Mouse (Mus musculus) adrenal gland, adult (tissue): ENCODE data around the gene Zbtb37.

ENCODE experiments used
- DNase-seq, 2 experiments: peaks; one replicate each; pipeline ENCODE4 v3.0.0; 2022 to 2023; ENCODE audit warnings: low spot score in 1 of 2; ENCODE audit not compliant: inconsistent age in 2 of 2

Zbtb37 gene

DNA sequence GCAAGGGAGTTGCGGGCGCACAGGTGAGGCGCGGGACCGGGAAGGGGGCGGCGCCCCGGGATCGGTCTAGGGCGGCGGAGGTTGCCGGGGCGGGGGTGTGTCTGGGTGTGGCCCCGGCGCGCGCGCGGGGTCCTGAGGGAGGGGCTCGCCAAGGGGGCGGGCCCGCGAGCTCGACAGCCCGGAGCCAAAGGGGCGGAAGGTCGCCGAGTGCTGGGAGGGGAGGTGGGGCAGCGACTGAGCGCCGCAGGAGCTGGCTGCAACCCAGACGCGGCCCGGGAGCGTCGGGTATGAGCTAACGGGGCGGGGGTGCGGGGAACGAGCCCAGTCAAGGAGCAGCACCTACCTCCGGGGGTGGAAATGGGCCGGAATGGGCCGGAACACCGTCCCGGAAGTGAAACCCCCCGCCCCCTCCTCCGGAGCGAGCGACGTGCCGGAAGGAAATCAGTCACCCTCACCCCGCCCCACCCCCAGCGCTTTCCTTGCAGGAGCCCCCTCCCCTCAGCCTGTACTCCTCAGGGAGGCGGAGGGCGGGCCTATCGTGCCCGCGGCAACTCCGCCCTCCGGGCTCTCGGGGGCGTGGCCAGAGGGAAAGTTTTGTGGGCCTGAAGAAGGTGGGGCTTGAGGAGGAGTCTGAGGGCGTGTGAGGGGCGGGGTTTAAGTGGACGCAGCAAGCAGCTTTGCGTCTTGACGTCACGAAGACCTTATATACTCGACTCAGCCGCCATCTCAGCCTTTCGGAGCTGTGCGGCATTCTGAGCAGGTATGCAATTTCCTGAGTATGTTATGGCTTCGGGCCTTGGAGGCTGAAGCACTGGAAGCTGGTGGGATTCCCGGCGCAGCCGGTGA is at the start of gene Zbtb37:
Gene Zbtb37, minus strand, starts transcription at position 415 of the 846 bp plus-strand sequence.
- DNase-seq: peak; percentile 99 to 100

- DNase-seq: no peak
These were observed 42.6 kb upstream of the Zbtb37 start for GRCm38 (mm10) chr1:161077243-161077642.

- DNase-seq: peak in 1 of 2 experiments; percentile 32
These were observed 41.6 kb upstream of the Zbtb37 start for GRCm38 (mm10) chr1:161076238-161076637.

GRCm38 (mm10) chr1:161071272-161071620 is 36.6 kb upstream of the Zbtb37 start:
- DNase-seq: no peak

- DNase-seq: peak; percentile 97 to 99
These were observed 36.0 kb upstream of the Zbtb37 start, which contains the start of the genes Dars2 and Cenpl for GRCm38 (mm10) chr1:161070352-161071271. Dars2 (minus strand) TSS chr1:161070658. Cenpl (plus strand) TSS chr1:161070713.

- no peak for DNase-seq
These were observed 28.7 kb upstream of the Zbtb37 start for GRCm38 (mm10) chr1:161063351-161063750.

GRCm38 (mm10) chr1:161057164-161057563 is 22.5 kb upstream of the Zbtb37 start:
- no peak for DNase-seq

DNA sequence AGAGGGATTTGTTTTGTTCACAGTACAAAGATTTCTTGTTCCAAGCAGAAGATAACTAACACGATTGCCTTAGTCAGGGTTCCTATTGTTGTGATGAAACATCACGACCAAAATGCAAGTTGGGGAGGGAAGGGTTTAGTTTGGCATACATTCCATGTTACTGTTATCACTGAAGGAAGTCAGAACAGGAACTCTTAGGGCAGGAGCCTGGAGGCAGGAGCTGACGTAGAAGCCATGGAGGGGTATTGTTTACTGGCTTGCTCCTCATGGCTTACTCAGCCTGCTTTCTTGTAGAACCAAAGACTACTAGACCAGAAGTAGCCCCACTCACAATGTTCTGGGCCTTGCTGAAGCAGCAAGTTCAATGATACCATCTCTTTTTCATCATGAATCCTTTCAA is 12.3 kb upstream of the Zbtb37 start:
- DNase-seq: no peak

- DNase-seq: no peak
These were observed 6.8 kb upstream of the Zbtb37 start for GRCm38 (mm10) chr1:161041261-161042020.

DNA sequence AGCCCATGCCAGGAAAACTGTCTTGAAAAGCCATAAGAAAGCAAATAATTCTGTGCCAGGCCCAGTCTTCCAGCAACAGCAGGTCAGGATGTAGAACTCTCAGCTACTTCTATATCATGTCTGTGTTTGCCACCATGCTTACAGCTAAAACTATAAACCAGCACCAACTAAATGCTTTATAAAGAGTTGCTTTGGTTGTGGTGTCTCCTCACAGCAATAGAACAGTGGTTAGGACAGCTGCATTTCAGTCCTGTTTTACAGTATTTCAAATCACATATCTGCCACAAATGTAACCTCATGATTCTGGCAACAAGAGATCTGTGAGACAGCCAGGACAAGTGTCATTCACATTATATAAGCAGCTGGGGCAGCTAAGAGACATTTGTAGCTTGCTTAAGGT is 6.2 kb upstream of the Zbtb37 start:
- peak in 1 of 2 experiments; percentile 30 for DNase-seq

- peak; percentile 22 to 61 for DNase-seq
These were observed 5.7 kb upstream of the Zbtb37 start for GRCm38 (mm10) chr1:161040426-161040770.

DNA sequence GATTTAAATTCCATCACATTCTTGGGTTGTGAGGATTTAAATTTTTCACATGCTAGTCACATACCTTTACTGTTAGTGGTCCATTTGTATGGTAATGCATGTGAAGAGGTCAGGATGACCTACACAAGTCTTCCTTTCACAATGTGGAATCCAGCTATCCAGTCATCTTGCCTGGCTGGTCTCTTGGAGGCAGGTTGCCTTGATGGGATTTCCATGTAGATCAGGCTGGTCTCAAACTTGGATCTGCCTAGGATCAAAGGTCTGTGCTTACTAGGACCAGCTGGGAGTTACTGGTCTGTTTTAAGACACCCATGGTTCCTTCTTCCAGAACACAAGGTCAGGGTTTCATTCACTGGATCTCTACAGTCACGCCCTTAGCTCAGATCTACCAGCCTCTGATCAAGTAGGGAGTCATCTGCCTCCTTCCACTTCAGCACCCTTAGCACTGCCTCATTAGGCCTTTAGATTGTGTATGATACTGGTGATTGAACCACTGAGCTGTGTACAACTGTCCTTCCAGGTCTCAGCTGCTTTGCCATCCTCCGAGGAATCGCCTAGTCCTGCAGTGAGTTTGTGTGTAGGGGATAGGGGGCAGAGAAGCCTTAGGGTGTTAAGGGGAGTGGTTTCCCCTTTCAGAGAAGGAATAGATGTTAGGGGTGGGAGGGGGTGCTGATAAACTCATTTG is 5.2 kb upstream of the Zbtb37 start:
- peak in 1 of 2 experiments; percentile 66 for DNase-seq

GRCm38 (mm10) chr1:161038968-161039721 is 4.5 kb upstream of the Zbtb37 start:
- DNase-seq: peak in 1 of 2 experiments; percentile 54

- no peak for DNase-seq
These were observed 3.4 kb upstream of the Zbtb37 start for GRCm38 (mm10) chr1:161038004-161038403.

GRCm38 (mm10) chr1:161037599-161037998 is 3.0 kb upstream of the Zbtb37 start:
- peak in 1 of 2 experiments; percentile 37 for DNase-seq

DNA sequence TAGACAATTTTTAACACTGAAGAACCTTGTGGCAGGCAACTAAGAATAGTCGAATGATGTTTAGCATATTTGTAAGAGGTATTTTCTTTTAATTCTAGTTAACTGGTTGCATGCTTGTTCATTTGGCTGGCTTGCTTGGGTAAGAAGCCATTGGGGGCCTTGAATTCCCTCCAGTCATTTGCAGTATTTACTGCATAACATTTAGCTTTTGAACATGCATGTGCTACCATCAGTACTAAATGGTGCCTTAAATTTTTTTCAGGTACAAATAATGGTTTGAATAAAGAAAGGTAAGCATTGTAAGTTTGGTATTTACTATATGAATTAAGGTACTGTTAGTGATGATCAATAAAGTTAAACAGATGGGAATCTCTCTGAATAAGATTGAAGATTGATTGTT is 2.4 kb upstream of the Zbtb37 start:
- no peak for DNase-seq

DNA sequence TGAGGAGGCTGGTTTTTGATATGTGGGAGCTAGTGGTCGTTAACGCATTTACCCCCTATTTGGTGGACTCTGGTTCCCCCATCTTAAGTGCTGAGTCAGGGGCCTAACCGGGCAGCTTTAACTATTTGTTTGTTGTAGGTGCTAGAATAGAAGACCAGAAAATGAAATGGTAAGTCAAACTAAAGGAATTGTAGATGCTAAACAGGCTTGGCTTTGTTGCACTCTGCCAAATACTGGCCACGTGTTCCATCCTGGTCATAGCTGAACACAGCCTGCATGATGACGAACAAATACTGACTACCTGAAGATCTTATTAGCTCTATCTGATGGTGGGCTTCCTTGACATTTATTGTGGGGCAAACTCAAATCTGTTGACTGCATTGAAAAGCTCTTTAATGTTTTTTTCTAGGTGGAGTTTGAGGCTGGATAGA is 1.8 kb upstream of the Zbtb37 start:
- DNase-seq: peak; percentile 26 to 70

- peak in 1 of 2 experiments; percentile 30 for DNase-seq
These were observed 1.2 kb upstream of the Zbtb37 start for GRCm38 (mm10) chr1:161035786-161036404.

- no peak for DNase-seq
These were observed 684 bp upstream of the Zbtb37 start for GRCm38 (mm10) chr1:161035281-161035785.
